Mouse (Mus musculus): ENCODE results near the gene Ssbp2.
A peak's percentile ranks its signal among the peaks of the same experiment; 100 is the strongest.

Ssbp2 gene

DNA sequence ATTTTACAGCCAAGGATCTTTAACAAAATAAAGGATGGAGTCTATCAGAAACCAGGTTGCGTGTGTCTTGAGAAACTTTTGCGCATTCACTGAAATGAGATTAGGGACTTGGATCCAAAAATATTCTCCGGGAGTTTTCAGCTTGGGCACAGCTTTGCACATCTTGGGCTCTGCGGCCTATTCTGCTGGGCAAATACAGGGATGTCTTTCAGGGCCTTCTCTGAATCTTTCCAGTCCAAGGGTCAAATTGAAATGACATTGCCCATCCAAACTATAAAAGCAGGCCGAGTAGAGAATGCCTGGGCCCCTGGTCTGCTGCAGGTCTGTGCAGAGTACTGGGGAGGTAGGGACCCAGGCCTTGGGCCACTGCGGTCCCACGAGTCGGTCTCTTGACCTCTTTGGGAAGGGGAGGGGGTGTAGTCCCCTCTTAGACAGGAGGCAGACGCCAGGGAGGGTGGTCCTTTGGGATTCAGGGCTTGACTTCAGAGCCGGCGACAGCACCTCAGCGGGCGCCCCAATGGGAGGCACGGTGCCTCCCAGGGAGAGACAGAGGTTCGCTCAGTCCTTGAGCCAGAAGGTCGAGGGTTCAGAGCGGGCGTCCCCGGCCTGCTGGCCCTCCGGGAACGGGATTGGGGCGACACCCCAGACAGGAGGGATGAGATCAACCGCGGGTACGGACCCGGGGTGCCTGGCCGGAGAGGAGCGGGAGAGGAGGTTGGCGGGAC lies at the start of gene Ssbp2:
Gene Ssbp2 (plus strand): TSS at position 388 of the 725 bp plus-strand sequence.
- no peak for DNase-seq (ENCODE audit: low spot score in 2 of 2)

DNA sequence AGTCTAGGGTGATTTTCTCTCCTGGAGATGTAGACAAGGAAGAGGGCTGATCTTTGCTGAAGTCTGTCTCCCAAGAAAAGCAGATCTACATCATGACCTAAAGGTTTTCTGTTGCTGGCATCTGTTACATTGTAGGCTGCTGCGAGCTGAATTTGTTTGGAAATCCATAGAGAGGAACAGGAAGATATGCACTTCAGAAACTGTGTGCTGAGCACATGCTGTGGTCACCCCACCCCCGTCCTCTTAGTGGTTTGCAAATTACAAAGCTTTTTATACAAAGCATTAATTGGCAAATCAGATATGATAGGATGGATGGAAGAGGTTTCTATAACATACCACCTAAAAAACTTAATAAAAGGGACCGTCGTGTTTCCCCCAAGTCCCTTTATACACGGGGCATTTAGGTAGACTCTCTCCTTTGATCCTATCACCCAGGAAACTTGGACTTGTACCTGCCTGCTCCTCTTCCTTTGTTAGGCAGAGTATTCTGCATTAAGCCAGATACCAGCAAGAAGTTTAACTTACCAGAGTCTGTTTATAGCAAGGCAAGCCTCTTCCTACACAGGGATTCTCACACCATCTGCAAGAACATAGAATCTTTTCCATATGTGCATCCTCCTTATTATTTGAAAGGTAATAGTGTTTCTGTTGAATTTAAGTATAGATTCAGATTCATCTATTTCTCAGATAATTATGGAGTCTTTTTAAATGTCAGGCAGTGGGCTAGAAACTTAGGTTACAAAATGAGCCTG lies 46.2 kb upstream of the Ssbp2 start:
- no peak for DNase-seq (ENCODE audit: low spot score in 2 of 2)

DNA sequence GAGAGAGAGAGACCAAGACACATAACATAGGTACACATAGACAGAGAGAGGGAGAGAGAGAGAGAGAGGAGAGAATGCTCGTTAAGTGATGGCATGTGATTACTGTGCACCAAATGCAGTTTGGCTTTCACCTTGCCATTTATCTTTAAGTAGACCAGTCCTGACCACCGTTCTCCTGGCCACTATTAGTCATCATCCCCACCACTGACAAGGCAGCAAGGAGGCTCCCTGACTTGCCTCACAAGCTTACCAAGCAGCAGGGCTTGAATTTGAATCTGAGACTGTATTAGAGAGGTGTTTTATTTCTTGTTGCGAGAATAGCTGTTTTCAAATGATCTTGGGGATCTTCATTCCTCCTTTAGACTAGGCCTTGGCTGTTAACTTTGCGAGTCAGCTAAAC lies 44.2 kb upstream of the Ssbp2 start:
- DNase-seq (ENCODE audit: low spot score in 2 of 2) = no peak

DNA sequence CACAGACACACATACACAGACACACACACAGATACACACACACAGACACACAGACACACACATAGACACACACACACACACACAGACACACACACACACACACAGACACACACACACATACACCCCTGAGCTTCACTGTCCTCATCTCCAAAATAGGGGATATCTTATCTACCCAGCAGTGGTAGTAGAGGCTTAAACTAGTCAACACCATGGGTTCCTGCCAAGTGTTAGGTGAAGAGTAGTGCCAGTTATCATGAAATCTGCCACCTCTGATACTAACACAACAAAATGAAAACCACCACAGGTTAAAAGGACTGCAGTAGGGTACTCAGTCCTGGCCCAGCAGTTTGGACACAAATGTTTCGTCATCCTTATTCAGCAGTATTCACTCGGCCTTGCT lies 43.4 kb upstream of the Ssbp2 start:
- DNase-seq (ENCODE audit: low spot score in 2 of 2) = no peak

DNA sequence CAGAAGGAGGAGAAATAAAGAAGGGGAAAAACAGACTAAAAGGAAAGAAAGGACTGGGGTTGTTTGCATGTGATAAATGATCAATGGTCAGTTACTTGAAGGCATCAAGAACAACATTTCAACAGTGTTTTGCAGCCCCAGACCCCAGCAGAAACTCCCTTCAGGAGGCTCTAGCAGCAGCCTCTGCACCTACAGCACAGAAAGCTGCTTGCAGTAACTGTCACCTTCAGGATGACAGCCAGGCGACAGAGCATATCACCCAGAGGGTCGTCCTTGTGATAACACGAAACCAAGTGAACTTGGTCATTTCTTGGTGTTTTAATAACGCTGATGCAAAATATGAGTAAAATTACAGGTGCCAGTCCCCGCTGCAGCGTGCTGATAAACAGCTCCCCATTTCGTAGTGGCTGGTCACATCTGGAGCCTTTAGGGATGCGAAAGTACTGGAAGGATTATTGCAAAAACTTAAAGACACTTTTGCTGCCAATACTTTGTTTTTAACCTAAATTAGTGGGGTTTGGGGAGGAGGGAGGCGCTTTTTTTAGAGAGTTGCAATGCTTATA lies 38.6 kb upstream of the Ssbp2 start:
- no peak for DNase-seq (ENCODE audit: low spot score in 2 of 2)

DNA sequence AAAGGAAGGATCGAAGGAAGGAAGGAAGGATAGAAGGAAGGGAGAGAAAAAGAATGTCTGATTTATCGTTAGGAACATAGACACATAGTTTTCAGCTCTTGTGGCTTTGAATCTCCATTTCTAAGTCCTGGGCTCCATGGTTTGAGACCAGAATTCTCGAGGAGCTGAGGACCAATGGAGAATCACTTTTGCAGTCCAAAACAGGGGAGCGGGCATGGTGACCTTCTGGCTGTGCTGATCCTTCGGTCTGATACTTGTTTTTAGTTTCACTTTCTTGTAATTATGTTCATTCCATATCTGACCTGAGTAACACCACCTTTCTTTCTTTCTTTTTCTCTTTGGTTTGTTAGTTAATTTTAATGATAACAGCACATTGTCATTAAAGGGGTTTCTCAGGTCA lies 29.2 kb upstream of the Ssbp2 start:
- peak in 1 of 2 experiments; percentile 8 for DNase-seq (ENCODE audit: low spot score in 2 of 2)

DNA sequence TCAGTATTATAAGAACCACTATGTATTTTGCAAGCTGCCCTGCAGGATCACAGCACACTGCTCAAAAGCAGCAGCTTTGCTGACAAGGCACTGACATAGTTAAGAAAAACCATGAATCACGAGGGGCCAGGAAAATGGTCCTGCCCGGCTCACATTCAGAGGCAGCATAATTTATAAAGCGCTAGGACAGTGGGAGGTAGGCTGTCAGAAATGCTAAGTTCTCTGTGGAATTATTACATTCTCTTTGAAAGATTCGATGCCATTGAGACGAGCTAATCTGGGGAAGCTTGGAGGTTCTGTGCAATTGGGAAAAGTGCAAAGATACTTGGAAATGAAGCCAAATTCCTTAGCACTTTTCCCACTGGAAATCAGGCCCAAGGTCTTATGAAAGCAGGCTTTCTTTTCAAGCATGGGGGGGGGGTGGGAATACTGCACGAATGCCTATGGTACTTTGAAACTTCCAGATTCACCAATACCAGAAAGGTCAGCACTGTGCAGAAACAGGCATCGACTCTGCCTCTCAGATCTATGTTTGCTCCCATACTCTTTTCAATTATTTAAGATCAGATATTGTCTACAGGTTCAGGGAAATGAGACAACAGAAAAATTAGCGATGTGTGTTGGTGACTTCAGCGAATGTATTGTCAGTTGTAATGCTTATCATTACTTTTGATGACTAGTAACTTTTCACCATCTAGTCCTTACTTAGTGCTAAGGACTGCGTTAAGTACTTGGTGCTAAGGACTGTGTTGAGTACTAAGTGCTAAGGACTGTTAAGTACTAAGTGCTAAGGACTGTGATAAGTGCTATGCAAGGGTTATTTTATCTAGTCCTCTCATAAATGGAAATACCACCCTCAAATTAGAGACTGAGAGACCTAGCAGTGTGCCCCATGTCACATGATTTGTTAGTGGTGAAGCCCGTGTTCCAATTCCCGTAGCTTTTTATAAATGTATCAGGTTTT lies 28.4 kb upstream of the Ssbp2 start:
- no peak for DNase-seq (ENCODE audit: low spot score in 2 of 2)

DNA sequence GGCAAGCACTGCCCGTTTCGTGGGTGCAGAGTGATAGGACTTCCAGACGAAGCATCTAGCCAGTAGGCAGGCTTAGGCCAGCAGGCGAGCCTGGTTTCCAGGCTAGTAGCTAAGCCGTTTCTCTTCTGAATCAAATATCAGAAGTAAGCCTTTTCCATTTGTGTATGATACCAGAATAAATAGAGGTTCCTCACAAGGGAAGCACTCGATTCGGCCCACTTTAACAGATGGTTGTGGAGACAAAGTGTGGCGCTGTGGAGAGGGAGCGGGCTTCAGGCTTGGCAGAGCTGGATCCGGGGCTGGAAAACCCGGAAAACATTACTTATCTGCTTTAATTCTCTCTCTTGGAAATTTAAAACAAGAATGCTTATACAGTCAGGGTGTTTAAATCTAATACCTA lies 27.1 kb upstream of the Ssbp2 start:
- DNase-seq (ENCODE audit: low spot score in 2 of 2) = no peak

DNA sequence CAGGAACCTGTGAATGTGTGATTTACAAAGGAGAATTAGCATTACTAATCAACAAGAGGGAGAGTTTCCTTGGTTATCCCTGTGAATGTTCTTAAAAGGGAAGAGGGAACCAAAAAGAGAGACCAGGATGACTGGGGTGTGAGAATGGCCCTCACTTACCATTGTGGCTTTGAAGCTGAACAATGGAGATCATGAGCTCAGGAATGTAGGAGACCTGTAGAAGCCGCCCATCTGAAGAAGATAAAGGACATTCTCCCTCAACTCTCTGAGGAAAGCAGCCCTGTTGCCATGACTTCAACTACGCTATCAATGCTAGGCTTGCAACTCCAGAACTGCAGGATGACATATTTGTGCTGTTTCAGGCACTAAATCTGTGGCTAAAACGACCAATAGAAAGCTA lies 22.2 kb upstream of the Ssbp2 start:
- DNase-seq (ENCODE audit: low spot score in 2 of 2) = no peak

DNA sequence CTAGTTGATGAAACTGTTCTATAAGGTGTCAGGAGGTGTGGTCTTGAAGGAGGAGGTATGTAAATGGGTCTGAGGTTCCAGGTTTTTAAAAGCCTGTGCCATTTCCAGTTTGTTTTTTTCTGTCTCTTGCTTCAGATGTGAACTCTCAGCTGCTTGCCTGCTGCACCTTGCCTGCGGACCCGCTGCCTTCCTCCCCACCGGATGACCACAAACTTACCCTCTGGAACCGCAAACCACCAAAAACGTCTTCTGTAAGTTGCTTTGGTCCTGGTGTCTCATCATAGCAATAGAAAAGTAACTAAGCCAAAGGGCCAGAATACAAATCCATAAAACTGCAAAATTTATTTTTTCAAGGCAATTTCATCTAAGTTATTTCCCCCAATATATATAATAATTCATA lies 18.6 kb upstream of the Ssbp2 start:
- no peak for DNase-seq (ENCODE audit: low spot score in 2 of 2)

DNA sequence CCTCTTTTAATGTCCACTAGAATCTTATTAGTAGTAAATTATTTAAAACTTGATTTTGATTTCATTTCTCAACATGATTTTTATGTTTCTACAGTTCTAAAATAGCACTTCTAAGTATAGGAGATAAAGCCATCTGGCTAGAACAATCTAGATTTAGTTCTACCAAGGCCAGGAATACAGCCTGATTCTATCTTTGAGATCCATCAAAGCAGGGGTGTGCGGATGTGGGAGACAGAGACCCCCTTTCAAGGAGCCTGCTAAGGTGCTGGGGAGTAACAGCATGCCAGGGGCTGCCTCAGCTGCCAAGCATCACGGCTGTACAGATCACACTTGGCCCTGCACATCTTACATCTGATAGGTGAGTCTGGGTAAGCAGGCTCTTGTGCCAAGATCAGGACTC lies 13.4 kb upstream of the Ssbp2 start:
- DNase-seq (ENCODE audit: low spot score in 2 of 2) = no peak

DNA sequence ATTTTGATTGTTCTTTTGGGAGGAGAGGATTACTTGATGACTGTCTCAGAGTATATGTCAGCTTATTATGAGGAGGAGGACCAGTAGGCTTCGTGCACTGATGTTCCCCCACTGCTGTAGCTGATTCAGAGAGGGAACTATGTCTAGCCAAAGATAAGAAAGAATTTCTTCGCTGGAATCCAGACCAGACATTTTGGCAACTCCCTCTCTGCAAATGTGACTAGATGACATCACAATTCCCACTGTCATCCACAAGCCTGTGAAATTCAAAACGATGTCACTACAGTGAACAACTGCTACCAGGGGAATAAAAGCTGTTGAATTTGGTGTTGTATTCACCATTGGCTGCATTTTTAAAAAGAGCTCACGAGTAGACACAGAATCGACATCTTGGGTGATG lies 11.1 kb upstream of the Ssbp2 start:
- no peak for DNase-seq (ENCODE audit: low spot score in 2 of 2)

DNA sequence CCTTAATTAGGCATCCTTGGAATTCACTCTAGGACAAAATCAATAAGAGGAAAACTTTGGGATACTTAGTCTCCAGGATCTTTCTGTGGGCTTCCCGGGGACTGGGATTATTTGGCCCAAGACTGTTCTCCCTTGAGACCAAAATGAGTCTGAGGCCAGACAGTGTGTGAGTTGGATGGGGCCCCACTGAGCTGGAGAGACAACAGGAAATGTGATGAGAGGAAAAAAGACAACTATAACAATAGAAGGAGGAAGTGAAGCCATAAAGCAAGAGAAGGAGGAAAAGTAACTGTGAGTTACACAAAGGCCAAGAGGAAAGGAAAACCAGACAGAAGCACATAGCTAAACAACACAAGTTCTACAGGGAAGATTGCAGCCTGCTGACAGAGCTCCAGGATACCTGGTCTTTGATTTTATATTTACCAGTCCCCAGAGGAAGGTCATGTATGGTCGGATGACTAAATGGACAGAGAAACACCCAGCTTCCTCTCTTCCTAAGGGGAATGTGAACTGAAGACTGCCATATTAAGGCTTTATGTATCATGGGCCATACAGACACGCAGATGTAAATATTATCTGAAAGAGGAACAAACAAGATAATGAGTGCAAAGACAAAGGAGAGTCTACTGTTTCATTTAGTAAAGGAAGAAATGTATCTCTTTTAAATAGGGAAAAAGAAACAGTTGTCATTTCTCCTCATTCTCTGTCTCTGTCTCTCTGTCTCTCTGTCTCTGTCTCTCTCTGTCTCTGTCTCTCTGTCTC lies 8.5 kb upstream of the Ssbp2 start:
- DNase-seq (ENCODE audit: low spot score in 2 of 2) = no peak

DNA sequence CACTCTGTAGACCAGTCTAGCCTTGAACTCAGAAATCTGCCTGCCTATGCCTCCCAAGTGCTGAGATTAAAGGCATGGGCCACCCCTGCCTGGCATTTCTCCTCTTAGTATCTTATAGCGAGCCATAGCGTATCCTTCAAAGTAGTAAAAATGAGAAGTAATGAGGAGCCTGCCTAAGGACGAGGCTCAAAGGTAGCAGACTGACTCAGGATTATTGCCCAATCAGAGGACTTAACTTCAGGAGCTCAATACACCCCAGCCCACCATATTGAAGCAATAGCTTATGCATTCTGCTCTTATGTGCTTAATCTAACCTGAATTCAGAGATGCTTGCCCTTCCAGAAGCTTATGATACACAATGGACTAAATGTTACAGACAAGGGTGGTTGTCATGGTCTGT lies 7.8 kb upstream of the Ssbp2 start:
- DNase-seq (ENCODE audit: low spot score in 2 of 2) = no peak

DNA sequence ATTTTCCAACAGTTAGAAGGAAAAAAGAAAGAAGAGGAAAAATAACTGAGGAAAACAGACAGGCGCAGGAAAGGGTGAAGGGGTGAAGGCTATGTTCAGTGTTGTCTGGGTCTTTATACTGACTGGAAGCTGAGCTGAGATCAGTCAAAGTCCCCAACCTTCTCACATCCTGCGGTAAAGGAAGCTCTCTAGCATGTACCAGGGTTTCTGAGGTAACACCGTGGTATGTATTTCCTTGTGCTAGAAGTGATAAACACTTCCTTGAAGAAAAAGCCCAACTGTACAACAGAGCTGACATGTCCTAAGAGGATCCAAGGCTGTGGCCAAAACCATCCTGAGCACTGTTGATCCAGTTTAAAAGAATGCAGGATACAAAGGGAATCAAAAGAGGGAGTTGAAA lies 6.8 kb upstream of the Ssbp2 start:
- no peak for DNase-seq (ENCODE audit: low spot score in 2 of 2)

DNA sequence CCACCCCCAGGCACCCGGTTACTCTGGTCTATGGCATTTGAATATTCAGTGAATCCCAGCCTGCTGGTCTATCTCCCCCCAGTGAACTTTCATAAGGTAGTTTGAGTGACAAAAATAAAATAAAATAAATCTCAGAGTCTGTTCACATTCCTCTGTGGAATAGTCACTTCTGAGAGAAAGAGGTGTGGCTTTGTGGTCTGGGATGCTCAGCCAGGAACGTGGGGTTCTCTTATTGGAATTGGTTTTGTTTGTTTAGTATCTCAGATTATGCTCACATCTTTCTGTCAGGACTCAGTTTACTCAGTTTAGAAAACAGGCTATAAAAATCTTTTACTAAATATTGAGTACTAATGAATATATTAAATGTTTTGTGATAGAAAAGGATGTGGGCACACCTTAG lies 4.0 kb upstream of the Ssbp2 start:
- DNase-seq (ENCODE audit: low spot score in 2 of 2) = no peak

DNA sequence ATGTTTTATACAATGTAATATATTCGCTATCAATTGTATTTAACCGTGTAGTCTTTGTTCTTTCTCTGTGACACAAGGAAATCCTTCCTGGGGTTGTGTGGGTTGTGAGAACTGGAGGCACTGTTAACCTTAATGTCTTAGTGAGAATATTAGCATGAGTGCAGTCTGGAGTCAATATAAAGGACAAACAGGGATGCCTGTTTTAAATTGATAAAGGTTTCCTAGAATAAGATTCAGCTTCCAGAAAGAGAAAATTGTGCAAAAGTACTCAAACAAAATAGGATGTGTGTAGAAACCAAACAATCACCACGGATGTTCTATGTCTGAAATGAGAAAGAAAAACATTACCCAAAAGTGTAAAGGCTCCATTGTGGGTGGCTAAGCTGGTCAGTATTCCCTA lies 3.3 kb upstream of the Ssbp2 start:
- no peak for DNase-seq (ENCODE audit: low spot score in 2 of 2)

DNA sequence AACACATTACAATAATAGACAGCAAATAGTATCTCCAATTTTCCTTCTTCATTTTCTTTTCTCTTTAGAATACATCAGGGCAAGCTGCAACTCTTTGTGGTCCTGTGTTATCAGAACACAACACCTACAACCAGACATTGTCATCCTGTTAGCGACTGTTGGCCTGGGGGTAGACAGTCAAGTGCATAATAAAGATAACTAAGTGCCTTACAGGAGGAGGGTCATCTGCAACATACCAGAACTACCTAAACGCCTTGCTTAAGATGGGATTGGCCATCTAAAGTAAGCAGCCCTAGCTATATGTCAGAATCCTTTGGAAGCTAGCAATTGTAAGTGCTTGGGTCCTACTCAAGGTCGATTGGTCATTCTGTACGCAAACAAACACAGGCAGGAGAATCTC lies 2.1 kb upstream of the Ssbp2 start:
- DNase-seq (ENCODE audit: low spot score in 2 of 2) = no peak

DNA sequence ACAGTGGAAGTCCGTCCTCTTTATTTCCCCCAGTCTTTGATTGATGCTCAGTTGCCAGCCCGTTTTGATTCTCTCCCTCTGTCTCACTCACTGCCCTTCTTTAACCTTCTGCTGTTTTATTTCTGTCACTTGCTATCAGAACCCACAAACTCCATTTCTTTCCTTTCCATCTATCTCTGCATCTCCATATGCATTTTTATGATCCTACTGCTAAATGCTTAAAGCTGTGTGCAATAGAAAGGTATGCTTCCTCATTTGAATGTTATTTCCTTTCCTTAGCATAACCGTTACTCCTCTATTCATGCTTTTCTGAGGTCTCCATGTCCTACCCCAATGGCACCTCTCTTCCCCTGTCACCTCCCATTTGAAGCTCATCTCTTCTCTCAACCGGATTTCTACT lies 594 bp upstream of the Ssbp2 start:
- no peak for DNase-seq (ENCODE audit: low spot score in 2 of 2)

DNA sequence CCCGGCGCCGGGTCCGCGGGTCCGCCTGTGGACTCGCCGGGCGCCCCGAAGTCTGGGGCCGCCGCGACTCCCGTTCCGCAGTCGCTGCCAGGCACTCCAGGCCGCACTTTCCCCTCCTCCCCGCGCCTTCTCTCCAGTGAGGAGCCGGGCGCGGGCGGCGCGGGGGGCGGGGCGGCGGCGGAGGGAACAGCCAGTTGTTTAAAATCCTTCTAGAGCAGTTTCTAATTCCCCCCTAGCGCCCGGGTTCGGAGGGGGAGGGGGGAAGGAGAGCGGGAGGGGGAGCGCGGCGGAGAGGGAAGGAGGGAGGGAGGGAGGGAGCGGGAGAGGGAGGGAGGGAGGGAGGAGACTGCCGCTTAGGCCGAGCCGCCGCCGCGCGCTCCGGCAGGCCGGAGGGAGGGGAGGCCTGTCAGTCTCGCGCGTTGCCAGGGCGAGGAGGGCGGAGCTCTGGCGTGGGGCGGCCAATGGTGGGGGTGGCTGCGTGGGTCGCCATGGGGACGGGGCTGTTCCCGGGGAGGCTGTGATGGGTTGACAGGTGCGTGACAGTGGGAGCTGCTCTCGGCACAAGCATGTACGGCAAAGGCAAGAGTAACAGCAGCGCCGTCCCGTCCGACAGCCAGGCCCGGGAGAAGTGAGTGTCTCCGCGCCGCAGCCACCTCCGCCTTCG lies 670 bp downstream of the Ssbp2 start:
- DNase-seq (ENCODE audit: low spot score in 2 of 2) = peak; percentile 95 to 96

DNA sequence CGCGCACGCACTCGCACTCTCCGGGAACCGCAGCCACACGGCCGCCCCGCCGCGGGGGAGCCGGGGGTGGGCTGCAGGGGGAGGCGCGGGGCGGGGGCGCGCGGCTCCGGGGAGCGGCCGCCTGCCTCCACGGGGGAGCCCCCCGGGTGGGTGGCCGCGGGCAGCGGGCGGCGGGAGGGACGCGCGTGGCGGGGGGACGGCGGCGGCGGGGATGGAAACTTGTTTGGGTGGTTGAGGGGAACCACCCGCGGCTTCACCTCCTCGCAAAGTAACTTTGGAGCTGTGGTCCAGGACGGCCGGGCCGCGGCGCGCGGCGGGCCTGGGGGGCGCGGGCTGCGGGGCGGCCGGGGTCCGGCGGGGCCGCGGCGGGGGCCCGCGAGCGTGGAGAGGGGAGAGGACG lies 1.2 kb downstream of the Ssbp2 start:
- DNase-seq (ENCODE audit: low spot score in 2 of 2) = no peak
